9 mouse cellular contexts compared by ENCODE assay signal in the genomic region with DNA sequence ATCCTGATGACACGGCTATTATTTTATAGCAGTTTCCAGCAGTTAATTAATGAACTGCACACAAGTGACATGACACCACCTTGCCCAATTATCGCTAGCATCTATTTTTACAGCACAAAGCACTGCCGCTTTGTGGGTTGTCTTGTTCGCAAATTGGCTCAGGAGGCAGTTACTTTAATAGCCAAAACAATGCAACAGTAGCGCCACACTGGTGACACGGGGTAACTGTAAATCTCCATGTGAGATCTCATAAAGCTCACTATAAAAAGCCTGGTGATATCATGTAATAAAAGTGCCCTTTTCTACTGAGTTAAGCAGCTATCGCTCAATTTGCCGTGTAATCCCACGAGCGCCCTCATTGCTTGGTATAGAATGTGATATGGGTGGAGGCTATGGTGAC.
A peak's percentile ranks its signal among the peaks of the same experiment; 100 is the strongest.
DNase-seq lines count a peak whose midpoint lies in the region; ATAC-seq and TF ChIP-seq lines count a peak whose summit lies in the region.
"Had no signal": no experiment of that assay in that cellular context is flagged by ENCODE, and none has a peak within 500 bp of the region (broad histone marks: within the 10 kb centered on the region; RNA-seq: fewer than 3 reads in every experiment).

No protein-coding gene starts in this region.

- no peak for DNase-seq in forebrain, embryonic 10.5 days (ENCODE audit: extremely low spot score, low spot score)
- DNase-seq in Muller cell, postnatal 12 days (ENCODE audit: inconsistent ontology term) = peak; percentile 13
- peak; percentile 16 for DNase-seq in kidney, postnatal 10 days
- DNase-seq in midbrain, postnatal 0 days (ENCODE audit: low spot score) = peak; percentile 52
- no peak for DNase-seq in ovary, adult 18-20 months (ENCODE audit: low spot score)
- DNase-seq in lung, postnatal 25 days (ENCODE audit: low spot score) = no peak

- no peak overlapping the region for H3K4me2 ChIP-seq in forebrain, embryonic 12.5 days
- peak overlapping the region; percentile 5; the same call in 1 of the 2 replicates for H3K4me2 ChIP-seq in midbrain, postnatal 0 days (ENCODE audit: low read depth, low read length, poor library complexity, severe bottlenecking)

- no peak overlapping the region for H3K27ac ChIP-seq in forebrain, embryonic 12.5 days
- no peak overlapping the region for H3K27ac ChIP-seq in forebrain, embryonic 10.5 days
- no peak overlapping the region for H3K27ac ChIP-seq in midbrain, postnatal 0 days (ENCODE audit: low read depth, low read length)
- H3K27ac ChIP-seq: liver, embryonic 14.5 days had no signal

- 73% methylated on average over 10 of the region's 10 CpGs for WGBS in forebrain, embryonic 12.5 days
- 95% methylated on average over 10 of the region's 10 CpGs for WGBS in forebrain, embryonic 10.5 days
- WGBS in midbrain, postnatal 0 days = 79% methylated on average over 10 of the region's 10 CpGs

- H3K36me3 ChIP-seq in forebrain, embryonic 12.5 days (replicated peaks) = no peaks in the 10 kb centered on the region
- H3K36me3 ChIP-seq in forebrain, embryonic 10.5 days (replicated peaks) = no peaks in the 10 kb centered on the region
- no peaks in the 10 kb centered on the region for H3K36me3 ChIP-seq in midbrain, postnatal 0 days (ENCODE audit: insufficient read depth, low read length)

- H3K27me3 ChIP-seq in forebrain, embryonic 12.5 days = no peaks in the 10 kb centered on the region
- H3K27me3 ChIP-seq in forebrain, embryonic 10.5 days (ENCODE audit: poor library complexity, severe bottlenecking) = no peaks in the 10 kb centered on the region
- H3K27me3 ChIP-seq in midbrain, postnatal 0 days (ENCODE audit: insufficient read depth, low read length) = no peaks in the 10 kb centered on the region

- no peaks in the 10 kb centered on the region for H3K4me1 ChIP-seq in forebrain, embryonic 12.5 days
- no peaks in the 10 kb centered on the region for H3K4me1 ChIP-seq in forebrain, embryonic 10.5 days
- H3K4me1 ChIP-seq in midbrain, postnatal 0 days (ENCODE audit: insufficient read depth, low read length) = no peaks in the 10 kb centered on the region

- peak; percentile 55 for ATAC-seq in forebrain, embryonic 12.5 days (ENCODE audit: low FRiP score)
- no peak; the same call in 1 of the 2 replicates for ATAC-seq in midbrain, postnatal 0 days (ENCODE audit: low FRiP score)
- ATAC-seq in monocyte, adult 5-6 weeks (replicated peaks; ENCODE audit: insufficient number of reproducible peaks, low FRiP score, low TSS enrichment, poor library complexity, severe bottlenecking) = no peak

- H3K4me3 ChIP-seq in forebrain, embryonic 12.5 days (replicated peaks) = no peak overlapping the region
- H3K4me3 ChIP-seq in forebrain, embryonic 10.5 days = no peak overlapping the region
- H3K4me3 ChIP-seq in midbrain, postnatal 0 days (ENCODE audit: low read depth, low read length) = no peak overlapping the region

- no peak overlapping the region for H3K9ac ChIP-seq in forebrain, embryonic 12.5 days
- H3K9ac ChIP-seq in midbrain, postnatal 0 days (replicated peaks; ENCODE audit: low read length, poor library complexity, severe bottlenecking) = no peak overlapping the region
- H3K9ac ChIP-seq: liver, embryonic 14.5 days had no signal

- H3K9me3 ChIP-seq in forebrain, embryonic 12.5 days = no peaks in the 10 kb centered on the region
- H3K9me3 ChIP-seq in forebrain, embryonic 10.5 days = no peaks in the 10 kb centered on the region
- no peaks in the 10 kb centered on the region for H3K9me3 ChIP-seq in midbrain, postnatal 0 days (ENCODE audit: low read length)

- peak; percentile 35; the same call in 1 of the 2 replicates for TF ChIP-seq CTCF in midbrain, postnatal 0 days (IDR thresholded peaks at IDR 0.05)

Comparison
In these comparisons a context has a peak if more than half of its experiments do, and no peak if none do; other contexts are left out.
1. DNase-seq: peak in Muller cell, postnatal 12 days (single experiment), kidney, postnatal 10 days (single experiment) and midbrain, postnatal 0 days (single experiment); none in forebrain, embryonic 10.5 days (single experiment), ovary, adult 18-20 months (single experiment) and lung, postnatal 25 days (single experiment).